Mouse (Mus musculus): ENCODE measurements around the gene Cdc20b. TPM values are rescaled to one million over a fixed set of nuclear protein-coding genes. Genes with fewer than 3 reads are reported as not detected.

The Cdc20b gene
- polyA plus RNA-seq, 1 experiment: not detected

DNA sequence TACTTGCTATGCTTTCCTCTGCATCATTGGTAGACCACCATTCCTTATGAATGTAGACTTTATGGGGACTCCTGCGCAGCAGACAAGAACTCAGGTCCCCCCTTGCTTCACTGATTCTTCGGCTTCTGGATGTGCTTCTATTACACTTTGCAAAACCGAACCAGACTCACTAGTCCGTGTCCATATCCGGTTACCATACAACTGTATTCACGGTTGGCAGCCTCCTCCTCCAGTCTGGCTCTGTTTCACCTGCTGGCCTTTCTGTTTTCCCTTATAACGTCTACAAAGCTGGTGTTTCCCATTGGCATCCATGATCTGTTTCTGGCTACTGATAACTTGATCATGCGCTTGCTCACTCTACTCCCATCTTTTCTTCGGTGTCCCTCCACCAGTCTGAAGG lies 29.6 kb downstream of the Cdc20b start:
- Histone ChIP-seq H3K36me3 (ENCODE audit: control insufficient read depth, insufficient read depth, low read length, poor library complexity, severe bottlenecking) (no peaks in the 10 kb centered on the region), H3K4me1 (ENCODE audit: control insufficient read depth, insufficient read depth, low read length) (no peaks in the 10 kb centered on the region), H3K9ac (ENCODE audit: low read depth, poor library complexity, severe bottlenecking) (no peak overlapping the region), H3K27me3 (ENCODE audit: control insufficient read depth, insufficient read depth, low read length, poor library complexity, severe bottlenecking) (no peaks in the 10 kb centered on the region), H3K4me3 (ENCODE audit: low read depth, low read length) (no peak overlapping the region), H3K9me3 (replicated peaks; ENCODE audit: control insufficient read depth, insufficient read depth, low read length, poor library complexity, severe bottlenecking) (no peaks in the 10 kb centered on the region), H3K27ac (ENCODE audit: insufficient read depth, low read length) (no peak overlapping the region)
- TF ChIP-seq EP300 (IDR thresholded peaks at IDR 0.05; ENCODE audit: insufficient read depth, low read depth, low read length) (no peak), CTCF (IDR thresholded peaks at IDR 0.05; ENCODE audit: low read depth, low read length) (no peak), POLR2A (IDR thresholded peaks at IDR 0.05; ENCODE audit: insufficient read depth, low read length) (no peak)

DNA sequence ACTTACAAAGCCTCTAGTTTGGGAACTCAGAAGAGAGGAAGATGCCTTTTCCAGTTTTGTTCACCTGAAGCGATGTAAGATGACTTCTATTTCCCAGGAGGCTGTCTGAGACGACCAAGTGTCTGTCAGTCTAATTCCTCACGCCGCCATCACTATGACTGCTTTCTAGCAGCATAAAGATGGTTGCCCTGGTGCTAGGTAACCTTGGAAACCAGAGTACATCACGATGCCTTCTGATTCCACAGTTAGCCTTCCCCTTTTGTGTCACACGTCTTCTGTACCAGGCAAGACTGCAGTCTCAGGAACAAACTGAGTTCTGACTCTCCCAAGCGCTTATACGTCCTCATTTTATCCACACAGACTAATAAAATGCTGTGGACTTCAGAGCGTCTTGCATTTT lies 44.1 kb downstream of the Cdc20b start:
- Histone ChIP-seq H3K27me3 (ENCODE audit: control insufficient read depth, insufficient read depth, low read length, poor library complexity, severe bottlenecking) (no peaks in the 10 kb centered on the region), H3K9ac (ENCODE audit: low read depth, poor library complexity, severe bottlenecking) (no peak overlapping the region), H3K9me3 (replicated peaks; ENCODE audit: control insufficient read depth, insufficient read depth, low read length, poor library complexity, severe bottlenecking) (no peaks in the 10 kb centered on the region), H3K36me3 (ENCODE audit: control insufficient read depth, insufficient read depth, low read length, poor library complexity, severe bottlenecking) (no peaks in the 10 kb centered on the region), H3K4me3 (ENCODE audit: low read depth, low read length) (no peak overlapping the region), H3K27ac (ENCODE audit: insufficient read depth, low read length) (no peak overlapping the region), H3K4me1 (ENCODE audit: control insufficient read depth, insufficient read depth, low read length) (no peaks in the 10 kb centered on the region)
- TF ChIP-seq CTCF (IDR thresholded peaks at IDR 0.05; ENCODE audit: low read depth, low read length) (no peak), POLR2A (IDR thresholded peaks at IDR 0.05; ENCODE audit: insufficient read depth, low read length) (no peak), EP300 (IDR thresholded peaks at IDR 0.05; ENCODE audit: insufficient read depth, low read depth, low read length) (no peak)

DNA sequence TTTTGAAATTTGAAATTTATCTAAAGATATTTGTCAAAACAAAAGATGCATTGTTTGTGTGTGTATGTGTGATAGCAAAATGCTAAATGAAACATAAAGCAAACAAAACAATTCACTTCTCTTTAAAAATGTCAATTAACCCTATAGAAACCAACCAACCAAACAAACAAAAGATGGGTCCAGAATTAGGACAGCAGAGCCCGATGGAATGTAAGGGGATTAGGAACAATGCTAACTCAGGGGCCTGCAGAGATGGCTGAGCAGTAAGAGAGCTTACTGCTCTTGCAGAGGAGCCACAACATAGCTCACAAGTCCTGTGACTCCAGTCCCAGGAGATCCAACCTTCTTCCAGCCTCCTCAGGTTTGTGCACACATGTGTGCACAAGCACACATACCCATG lies 47.2 kb downstream of the Cdc20b start:
- Histone ChIP-seq H3K4me1 (ENCODE audit: control insufficient read depth, insufficient read depth, low read length) (no peaks in the 10 kb centered on the region), H3K9ac (ENCODE audit: low read depth, poor library complexity, severe bottlenecking) (no peak overlapping the region), H3K27ac (ENCODE audit: insufficient read depth, low read length) (no peak overlapping the region), H3K36me3 (ENCODE audit: control insufficient read depth, insufficient read depth, low read length, poor library complexity, severe bottlenecking) (no peaks in the 10 kb centered on the region), H3K27me3 (ENCODE audit: control insufficient read depth, insufficient read depth, low read length, poor library complexity, severe bottlenecking) (no peaks in the 10 kb centered on the region), H3K4me3 (ENCODE audit: low read depth, low read length) (no peak overlapping the region), H3K9me3 (replicated peaks; ENCODE audit: control insufficient read depth, insufficient read depth, low read length, poor library complexity, severe bottlenecking) (no peaks in the 10 kb centered on the region)
- TF ChIP-seq CTCF (IDR thresholded peaks at IDR 0.05; ENCODE audit: low read depth, low read length) (no peak), EP300 (IDR thresholded peaks at IDR 0.05; ENCODE audit: insufficient read depth, low read depth, low read length) (no peak), POLR2A (IDR thresholded peaks at IDR 0.05; ENCODE audit: insufficient read depth, low read length) (no peak)

DNA sequence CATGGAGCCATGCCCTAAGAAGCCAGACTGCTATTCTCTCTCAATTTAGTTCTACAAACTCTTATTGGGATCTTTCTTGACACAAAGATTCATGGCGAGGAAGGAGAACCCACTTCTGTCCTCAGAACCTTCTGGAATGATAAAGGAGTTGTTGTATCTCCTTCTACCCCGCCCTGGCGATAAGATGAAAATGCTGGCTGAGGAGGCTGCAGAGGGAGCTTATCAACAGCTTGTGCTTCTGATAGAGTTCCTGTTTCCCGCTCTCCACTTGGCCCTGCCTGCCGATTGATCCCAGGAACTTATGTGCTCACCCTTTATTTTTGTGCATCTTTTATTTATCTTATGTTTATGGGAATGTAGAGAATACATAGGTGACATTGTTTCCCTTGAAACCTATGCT lies 49.8 kb downstream of the Cdc20b start:
- no peaks in the 10 kb centered on the region for H3K9me3 ChIP-seq (replicated peaks; ENCODE audit: control insufficient read depth, insufficient read depth, low read length, poor library complexity, severe bottlenecking)
- H3K36me3 ChIP-seq (ENCODE audit: control insufficient read depth, insufficient read depth, low read length, poor library complexity, severe bottlenecking): no peaks in the 10 kb centered on the region
- H3K4me3 ChIP-seq (ENCODE audit: low read depth, low read length): no peak overlapping the region
- TF ChIP-seq EP300 (IDR thresholded peaks at IDR 0.05; ENCODE audit: insufficient read depth, low read depth, low read length): no peak
- no peak for TF ChIP-seq CTCF (IDR thresholded peaks at IDR 0.05; ENCODE audit: low read depth, low read length)
- no peak for TF ChIP-seq POLR2A (IDR thresholded peaks at IDR 0.05; ENCODE audit: insufficient read depth, low read length)
- H3K4me1 ChIP-seq (ENCODE audit: control insufficient read depth, insufficient read depth, low read length): no peaks in the 10 kb centered on the region
- no peak overlapping the region for H3K27ac ChIP-seq (ENCODE audit: insufficient read depth, low read length)
- H3K27me3 ChIP-seq (ENCODE audit: control insufficient read depth, insufficient read depth, low read length, poor library complexity, severe bottlenecking): no peaks in the 10 kb centered on the region
- H3K9ac ChIP-seq (ENCODE audit: low read depth, poor library complexity, severe bottlenecking): no peak overlapping the region

DNA sequence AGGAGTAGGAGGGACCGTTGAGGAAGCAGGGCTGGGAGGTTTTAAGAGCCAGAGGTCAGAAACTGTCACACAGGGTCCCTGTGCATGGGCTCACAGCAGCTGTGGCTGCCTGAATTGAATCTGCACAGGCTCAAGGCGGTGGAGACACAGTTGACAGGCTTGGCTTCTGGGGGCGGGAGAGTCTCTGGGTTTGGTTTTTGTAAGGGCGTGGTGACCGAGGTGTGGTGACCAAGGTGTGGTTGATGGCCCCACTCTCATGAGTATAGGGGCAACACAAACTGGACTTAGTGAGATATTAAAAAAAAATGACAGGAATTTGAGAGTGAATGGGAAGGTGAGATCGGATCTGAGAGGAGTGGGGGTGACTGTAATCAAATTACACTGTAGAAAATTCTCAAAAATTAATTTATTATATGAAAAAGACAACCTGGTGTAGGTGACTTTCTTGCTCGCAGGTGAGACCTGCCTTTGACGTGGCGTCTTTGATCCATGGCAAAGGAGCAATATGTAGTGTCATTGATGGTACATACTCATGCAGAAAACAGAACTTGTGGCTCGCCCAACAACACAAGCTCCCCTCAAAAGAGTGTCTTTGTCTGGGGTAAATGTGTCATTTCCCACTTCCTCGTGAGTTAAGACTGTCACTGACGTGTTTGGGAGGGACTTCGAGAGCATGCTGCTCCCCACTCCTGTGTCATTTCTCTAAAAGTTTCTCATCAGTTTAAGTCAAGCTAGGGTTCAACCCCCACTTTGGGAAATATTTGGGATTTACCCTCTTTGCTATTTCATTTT lies 52.5 kb downstream of the Cdc20b start:
- H3K27me3 ChIP-seq (ENCODE audit: control insufficient read depth, insufficient read depth, low read length, poor library complexity, severe bottlenecking): no peaks in the 10 kb centered on the region
- no peak overlapping the region for H3K9ac ChIP-seq (ENCODE audit: low read depth, poor library complexity, severe bottlenecking)
- no peaks in the 10 kb centered on the region for H3K36me3 ChIP-seq (ENCODE audit: control insufficient read depth, insufficient read depth, low read length, poor library complexity, severe bottlenecking)
- H3K27ac ChIP-seq (ENCODE audit: insufficient read depth, low read length): no peak overlapping the region
- TF ChIP-seq POLR2A (IDR thresholded peaks at IDR 0.05; ENCODE audit: insufficient read depth, low read length): no peak
- no peak for TF ChIP-seq EP300 (IDR thresholded peaks at IDR 0.05; ENCODE audit: insufficient read depth, low read depth, low read length)
- TF ChIP-seq CTCF (IDR thresholded peaks at IDR 0.05; ENCODE audit: low read depth, low read length): no peak
- no peaks in the 10 kb centered on the region for H3K9me3 ChIP-seq (replicated peaks; ENCODE audit: control insufficient read depth, insufficient read depth, low read length, poor library complexity, severe bottlenecking)
- no peaks in the 10 kb centered on the region for H3K4me1 ChIP-seq (ENCODE audit: control insufficient read depth, insufficient read depth, low read length)
- no peak overlapping the region for H3K4me3 ChIP-seq (ENCODE audit: low read depth, low read length)

DNA sequence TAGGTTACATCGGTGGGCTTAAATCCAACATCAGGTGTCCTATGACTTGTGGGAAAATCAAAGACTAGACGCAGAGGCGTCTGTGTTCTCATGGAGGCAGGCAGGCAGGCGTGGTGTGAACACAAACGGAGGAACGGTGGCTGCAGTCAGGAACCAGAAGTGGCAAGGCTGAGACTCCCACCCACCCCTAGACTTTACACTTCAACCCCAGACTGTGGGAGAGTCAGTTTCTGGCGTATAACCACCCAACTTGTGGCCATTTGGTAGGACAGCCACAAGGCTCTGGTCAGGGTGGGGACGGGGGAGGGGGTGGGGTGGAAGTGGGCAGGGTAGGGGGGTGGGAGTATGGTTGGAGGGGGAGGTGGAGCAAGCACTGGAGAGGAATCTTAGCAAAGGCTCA lies 55.6 kb downstream of the Cdc20b start:
- Histone ChIP-seq H3K27me3 (ENCODE audit: control insufficient read depth, insufficient read depth, low read length, poor library complexity, severe bottlenecking) (no peaks in the 10 kb centered on the region), H3K9me3 (replicated peaks; ENCODE audit: control insufficient read depth, insufficient read depth, low read length, poor library complexity, severe bottlenecking) (no peaks in the 10 kb centered on the region), H3K9ac (ENCODE audit: low read depth, poor library complexity, severe bottlenecking) (no peak overlapping the region), H3K4me1 (ENCODE audit: control insufficient read depth, insufficient read depth, low read length) (no peaks in the 10 kb centered on the region), H3K36me3 (ENCODE audit: control insufficient read depth, insufficient read depth, low read length, poor library complexity, severe bottlenecking) (no peaks in the 10 kb centered on the region), H3K27ac (ENCODE audit: insufficient read depth, low read length) (no peak overlapping the region), H3K4me3 (ENCODE audit: low read depth, low read length) (no peak overlapping the region)
- no peak for TF ChIP-seq POLR2A (IDR thresholded peaks at IDR 0.05; ENCODE audit: insufficient read depth, low read length)
- TF ChIP-seq CTCF (IDR thresholded peaks at IDR 0.05; ENCODE audit: low read depth, low read length): no peak
- no peak for TF ChIP-seq EP300 (IDR thresholded peaks at IDR 0.05; ENCODE audit: insufficient read depth, low read depth, low read length)
